Mouse (Mus musculus) liver, adult 2 months (tissue): Measurements from ENCODE around the gene Spesp1. TPM values are rescaled to one million over a fixed set of nuclear protein-coding genes. Genes with fewer than 3 reads are reported as not detected.

ENCODE experiments used
- DNase-seq: peaks from one replicate; pipeline ENCODE4 v3.0.0-alpha.2; 2011; ENCODE audit warnings: low read depth, low spot score; ENCODE audit errors: extremely low read depth
- H3K27ac ChIP-seq: fragments of 200-500 bp; replicated peaks from 2 replicates; pipeline ENCODE4 v1.5.1; 2012; ENCODE audit warnings: low read depth, mild to moderate bottlenecking, control low read depth, inconsistent platforms, low read length; ENCODE audit not compliant: insufficient read depth
- H3K27me3 ChIP-seq: fragments of 200-500 bp; 2 replicates; pipeline ENCODE4 v1.6.1; 2012; ENCODE audit warnings: mild to moderate bottlenecking, moderate library complexity, low read length, inconsistent platforms; ENCODE audit not compliant: control insufficient read depth, insufficient read depth
- H3K36me3 ChIP-seq: fragments of 200-500 bp; 2 replicates; pipeline ENCODE4 v1.6.1; 2012; ENCODE audit warnings: low read length, inconsistent platforms; ENCODE audit not compliant: control insufficient read depth, insufficient read depth
- H3K4me1 ChIP-seq: fragments of 200-500 bp; 2 replicates; pipeline ENCODE4 v1.6.1; 2011; ENCODE audit warnings: low read length; ENCODE audit not compliant: control insufficient read depth, insufficient read depth
- H3K4me3 ChIP-seq: fragments of 200-500 bp; 2 replicates; pipeline ENCODE4 v1.5.1; 2011; ENCODE audit warnings: low read depth, mild to moderate bottlenecking, control low read depth, low read length, moderate library complexity; ENCODE audit not compliant: insufficient read depth
- H3K79me2 ChIP-seq: fragments of 200-500 bp; 2 replicates; pipeline ENCODE4 v1.6.1; 2012; ENCODE audit warnings: inconsistent platforms, mild to moderate bottlenecking, low read length, moderate library complexity; ENCODE audit not compliant: control insufficient read depth, insufficient read depth
- H3K9ac ChIP-seq: fragments of 200-500 bp; 2 replicates; pipeline ENCODE4 v1.6.1; 2012; ENCODE audit warnings: low read depth, mild to moderate bottlenecking, control low read depth, inconsistent platforms, low read length
- CTCF ChIP-seq: fragments of 200-500 bp; IDR thresholded peaks from 2 replicates; pipeline ENCODE4 v1.5.1; 2011; ENCODE audit warnings: low read depth, low read length, control low read depth
- POLR2A ChIP-seq: fragments of 200-500 bp; IDR thresholded peaks from 2 replicates; pipeline ENCODE4 v1.6.1; 2011; ENCODE audit warnings: low read length, control low read depth; ENCODE audit not compliant: insufficient read depth; ENCODE audit errors: extremely low read depth
- WGBS: fragments of 180-500 bp; shearing (Covaris S2); methylation state at CpG from one replicate; pipeline ENCODE4 v1.1.7; 2018; 5-methylcytosine and 5-hydroxymethylcytosine counted together
- polyA plus RNA-seq: library from polyadenylated mRNA; depleted of rRNA; stranded (reverse); fragments of >200 nt; gene quantifications from 2 replicates; pipeline ENCODE4 v1.2.3, GENCODE M21; 2012
- total RNA-seq: library from RNA; depleted of rRNA; stranded (reverse); fragments of >200 nt; gene quantifications from 2 replicates; pipeline ENCODE4 v1.2.3, GENCODE M21; 2014

The Spesp1 gene
- total and polyA plus RNA-seq, 2 experiments = not detected

GRCm38 (mm10) chr9:62243991-62244611 is 37.9 kb downstream of the Spesp1 start:
- Histone ChIP-seq H3K27ac (no peak overlapping the region), H3K27me3 (no peaks in the 10 kb centered on the region), H3K79me2 (no peaks in the 10 kb centered on the region), H3K4me1 (peaks cover 5% of the 10 kb centered on the region; the same call in 1 of the 2 replicates), H3K4me3 (peak overlapping the region; percentile 0; the same call in 1 of the 2 replicates), H3K36me3 (no peaks in the 10 kb centered on the region), H3K9ac (peak overlapping the region; percentile 3)
- DNase-seq = peak; percentile 77
- TF ChIP-seq POLR2A (no peak), CTCF (peak; percentile 67)
- 16% methylated on average over 19 of the region's 19 CpGs for WGBS

DNA sequence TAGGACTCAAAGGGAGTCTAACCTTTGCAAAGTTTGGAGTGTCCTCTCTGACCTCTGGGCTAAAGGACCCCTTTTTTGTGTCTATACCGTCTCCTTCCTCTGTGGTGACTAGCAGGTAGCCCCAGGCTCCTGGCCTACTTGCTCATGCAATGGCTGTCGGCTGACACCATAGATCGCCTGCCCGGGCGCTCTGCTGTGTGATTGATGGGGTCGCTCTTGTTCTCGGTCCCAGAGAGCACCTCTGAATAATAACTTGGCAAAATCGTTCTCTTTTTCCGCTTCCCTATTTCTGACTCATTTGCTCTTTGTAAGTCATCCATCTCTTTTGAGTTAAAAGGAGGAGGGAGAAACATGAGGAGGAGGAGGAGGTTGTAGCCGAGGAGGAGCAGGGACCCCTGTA is 42.0 kb downstream of the Spesp1 start:
- Histone ChIP-seq H3K79me2 (no peaks in the 10 kb centered on the region), H3K27me3 (no peaks in the 10 kb centered on the region), H3K36me3 (no peaks in the 10 kb centered on the region), H3K27ac (no peak overlapping the region), H3K4me3 (no peak overlapping the region), H3K4me1 (peaks cover 5% of the 10 kb centered on the region; the same call in 1 of the 2 replicates), H3K9ac (no peak overlapping the region)
- 83% methylated on average over 10 of the region's 10 CpGs for whole genome bisulfite sequencing
- no peak for TF ChIP-seq CTCF
- TF ChIP-seq POLR2A = no peak
- DNase-seq = no peak

DNA sequence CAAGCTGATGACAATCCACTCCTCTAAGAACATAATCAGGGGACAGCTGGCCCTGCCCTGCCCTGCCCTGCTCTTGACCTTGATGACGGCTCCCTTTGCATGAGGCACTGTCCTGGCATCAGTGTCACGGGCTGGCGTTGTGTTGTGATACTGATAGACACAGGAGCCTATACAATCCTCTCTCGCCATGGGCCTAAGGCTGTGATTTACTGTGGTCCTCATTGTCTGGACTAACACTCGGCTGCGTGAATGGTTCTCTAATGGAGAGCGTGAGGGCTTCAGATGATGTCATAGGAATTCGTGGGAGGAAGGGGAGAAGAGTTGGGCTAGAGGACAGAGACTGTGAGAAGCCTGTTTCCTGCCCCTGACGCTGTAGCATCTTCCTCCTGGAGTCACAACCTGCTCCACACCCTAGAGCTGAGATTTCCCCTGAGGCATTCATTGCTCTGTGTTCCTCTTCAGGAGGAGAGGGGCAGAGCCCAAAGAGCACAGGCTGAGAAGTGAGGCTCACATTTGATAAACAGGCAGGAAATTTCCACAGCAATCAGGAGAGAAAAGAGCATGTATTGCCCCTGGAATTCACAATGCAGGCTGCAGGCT is 44.5 kb downstream of the Spesp1 start:
- Histone ChIP-seq H3K79me2 (no peaks in the 10 kb centered on the region), H3K27me3 (no peaks in the 10 kb centered on the region), H3K4me3 (no peak overlapping the region), H3K36me3 (no peaks in the 10 kb centered on the region), H3K9ac (no peak overlapping the region), H3K27ac (no peak overlapping the region), H3K4me1 (no peaks in the 10 kb centered on the region)
- DNase-seq = no peak
- TF ChIP-seq CTCF (no peak), POLR2A (no peak)
- 80% methylated on average over 9 of the region's 9 CpGs for WGBS

DNA sequence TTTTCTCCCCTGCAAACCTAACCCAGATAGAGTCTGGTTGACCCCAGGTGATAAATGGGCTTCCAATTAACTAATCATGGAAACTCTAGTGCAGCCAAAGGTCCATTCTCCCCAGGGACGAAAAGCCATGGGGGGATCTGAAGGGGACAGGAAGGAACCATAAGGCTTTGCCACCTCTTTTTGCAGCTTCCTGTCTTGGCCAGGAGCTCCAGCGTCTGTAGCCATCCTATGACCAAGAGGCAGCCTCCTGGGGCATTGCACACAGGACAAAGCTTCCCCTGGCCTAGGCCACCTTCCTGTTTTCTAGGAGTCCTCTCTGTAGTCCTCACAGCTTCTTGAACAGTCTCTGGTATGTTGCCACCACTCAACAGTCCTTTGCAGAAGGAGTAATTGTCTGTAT is 46.5 kb downstream of the Spesp1 start:
- no peak for DNase-seq
- H3K27ac ChIP-seq = no peak overlapping the region
- no peaks in the 10 kb centered on the region for H3K36me3 ChIP-seq
- no peaks in the 10 kb centered on the region for H3K4me1 ChIP-seq
- H3K79me2 ChIP-seq = no peaks in the 10 kb centered on the region
- H3K4me3 ChIP-seq = no peak overlapping the region
- no peak overlapping the region for H3K9ac ChIP-seq
- H3K27me3 ChIP-seq = no peaks in the 10 kb centered on the region
- 75% methylated on average over 2 of the region's 2 CpGs for WGBS
- TF ChIP-seq CTCF (no peak), POLR2A (no peak)

DNA sequence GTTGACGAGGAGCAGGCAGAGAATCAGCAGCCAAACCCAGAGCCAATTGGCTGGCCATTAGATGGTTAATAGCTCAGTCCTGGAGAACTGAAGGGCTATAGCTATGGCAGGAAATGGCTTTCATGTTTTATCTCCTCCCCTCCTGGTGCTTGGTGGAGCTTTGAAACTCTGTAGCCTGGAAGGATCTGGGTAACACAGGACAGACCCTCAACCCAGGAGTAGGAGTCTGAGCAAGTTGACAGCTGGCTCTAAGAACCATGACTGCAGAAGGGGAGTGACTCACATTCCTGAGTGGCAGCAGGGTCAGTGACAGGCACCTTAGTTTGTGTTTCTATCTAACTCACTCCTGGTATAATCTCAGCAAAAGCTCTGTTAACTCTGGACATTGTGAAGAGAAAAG is 49.4 kb downstream of the Spesp1 start:
- no peak for TF ChIP-seq CTCF
- TF ChIP-seq POLR2A = no peak
- no peak overlapping the region for H3K9ac ChIP-seq
- H3K36me3 ChIP-seq = no peaks in the 10 kb centered on the region
- H3K4me1 ChIP-seq = no peaks in the 10 kb centered on the region
- WGBS = 85% methylated on average over 1 of the region's 1 CpGs
- no peak overlapping the region for H3K4me3 ChIP-seq
- no peak for DNase-seq
- no peaks in the 10 kb centered on the region for H3K79me2 ChIP-seq
- no peak overlapping the region for H3K27ac ChIP-seq
- H3K27me3 ChIP-seq = no peaks in the 10 kb centered on the region

GRCm38 (mm10) chr9:62231046-62231445 is 51.0 kb downstream of the Spesp1 start:
- TF ChIP-seq CTCF (no peak), POLR2A (no peak)
- H3K27me3 ChIP-seq = no peaks in the 10 kb centered on the region
- H3K4me1 ChIP-seq = no peaks in the 10 kb centered on the region
- DNase-seq = no peak
- no peak overlapping the region for H3K27ac ChIP-seq
- no peak overlapping the region for H3K9ac ChIP-seq
- no peaks in the 10 kb centered on the region for H3K36me3 ChIP-seq
- H3K79me2 ChIP-seq = no peaks in the 10 kb centered on the region
- H3K4me3 ChIP-seq = no peak overlapping the region
- WGBS = 71% methylated on average over 3 of the region's 3 CpGs
